Mouse (Mus musculus) C2C12 (cell line): ENCODE results near the gene 4921504E06Rik.

ENCODE experiments used
- CEBPB ChIP-seq: IDR thresholded peaks from one replicate; pipeline ENCODE4 v1.6.1; 2011; ENCODE audit warnings: low read depth, mild to moderate bottlenecking, control low read depth, moderate library complexity
- CTCF ChIP-seq: IDR thresholded peaks from one replicate; pipeline ENCODE4 v1.5.1; 2011; ENCODE audit not compliant: control insufficient read depth, insufficient read depth, insufficient read length
- FOSL1 ChIP-seq: IDR thresholded peaks from one replicate; pipeline ENCODE4 v1.8.0; 2011; ENCODE audit warnings: mild to moderate bottlenecking, low read length; ENCODE audit not compliant: poor library complexity, insufficient read depth, severe bottlenecking
- MAX ChIP-seq: IDR thresholded peaks from one replicate; pipeline ENCODE4 v1.6.1; 2011; ENCODE audit warnings: mild to moderate bottlenecking, control low read depth
- MYOD1 ChIP-seq: IDR thresholded peaks from one replicate; pipeline ENCODE4 v1.6.1; 2011; ENCODE audit warnings: low read depth; ENCODE audit not compliant: control insufficient read depth, insufficient read length
- MYOG ChIP-seq: IDR thresholded peaks from one replicate; pipeline ENCODE4 v1.6.1; 2011; ENCODE audit not compliant: control insufficient read depth, insufficient read length; ENCODE audit errors: extremely low read depth
- USF1 ChIP-seq: IDR thresholded peaks from one replicate; pipeline ENCODE4 v1.6.1; 2011; ENCODE audit warnings: low read depth, mild to moderate bottlenecking, control low read depth, moderate library complexity

GRCm38 (mm10) chr2:19551396-19551795 is 2.3 kb downstream of the 4921504E06Rik start:
- no peak for TF ChIP-seq USF1
- no peak for TF ChIP-seq CTCF
- TF ChIP-seq MYOG: no peak
- TF ChIP-seq MAX: no peak
- no peak for TF ChIP-seq CEBPB
- no peak for TF ChIP-seq FOSL1
- no peak for TF ChIP-seq MYOD1
